Mouse (Mus musculus): Measurements from ENCODE around the gene Cebpg.

The Cebpg gene

DNA sequence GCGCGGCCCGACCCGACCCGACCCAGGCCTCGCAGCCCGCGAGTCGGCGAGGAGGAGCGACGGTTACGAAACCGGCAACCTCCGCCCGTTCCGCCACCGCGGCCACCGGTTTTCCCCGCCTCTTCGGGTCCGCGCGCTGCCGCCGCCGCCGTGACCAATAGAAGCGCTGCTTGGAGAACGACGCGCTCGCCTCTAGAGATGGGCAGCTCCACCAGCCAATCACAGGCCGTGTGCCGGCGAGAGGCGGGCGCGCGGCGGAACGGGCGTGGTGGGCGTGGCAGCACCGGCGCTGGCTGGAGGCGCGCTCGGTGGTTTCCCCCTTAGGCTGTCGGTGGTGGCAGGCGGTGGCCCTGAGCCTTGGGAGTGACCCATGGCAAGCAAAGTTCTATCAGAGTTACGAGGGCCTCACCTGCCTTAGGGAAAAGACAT, at the start of gene Cebpg:
Gene Cebpg (minus strand): TSS at position 138 of the 429 bp plus-strand sequence.
- peak; percentile 100 for DNase-seq

DNA sequence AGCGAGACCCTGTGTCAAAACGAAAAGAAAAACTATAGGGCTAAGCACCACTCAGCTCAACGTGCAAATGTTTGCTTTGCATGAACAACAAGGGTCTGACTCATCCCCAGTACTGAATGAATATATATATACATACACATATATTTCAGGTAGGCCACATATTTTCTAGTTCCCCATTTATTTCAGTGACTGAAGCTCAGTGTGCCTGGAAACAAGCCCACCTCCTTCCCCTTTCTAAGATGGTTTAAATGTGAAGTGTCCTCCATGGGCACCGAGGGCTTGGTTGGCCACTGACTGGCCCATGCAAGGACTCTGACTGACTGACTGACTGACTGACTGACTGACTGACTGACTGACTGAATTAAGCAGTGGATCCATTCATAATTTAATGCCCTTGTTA, 43.2 kb upstream of the Cebpg start:
- DNase-seq: no peak

DNA sequence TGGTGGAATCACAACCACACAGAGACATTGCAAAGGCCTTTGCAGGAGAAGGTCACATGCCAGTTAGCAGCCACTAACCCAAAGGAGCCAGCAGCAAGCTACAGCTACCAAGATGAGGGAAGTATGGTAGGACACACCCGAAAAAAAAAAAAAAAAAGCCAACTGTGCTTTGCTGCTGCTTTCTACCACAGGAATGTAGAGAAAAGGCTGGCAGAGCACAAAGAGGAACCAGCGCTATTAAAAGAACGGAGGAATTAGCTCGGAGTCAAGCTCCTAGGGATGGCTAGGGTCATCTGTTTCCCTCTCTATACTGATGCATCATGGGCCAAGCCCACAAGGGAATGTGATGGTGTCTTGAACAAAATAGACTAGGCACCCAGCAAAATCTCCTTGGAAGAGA, 42.4 kb upstream of the Cebpg start:
- peak; percentile 95 for DNase-seq

DNA sequence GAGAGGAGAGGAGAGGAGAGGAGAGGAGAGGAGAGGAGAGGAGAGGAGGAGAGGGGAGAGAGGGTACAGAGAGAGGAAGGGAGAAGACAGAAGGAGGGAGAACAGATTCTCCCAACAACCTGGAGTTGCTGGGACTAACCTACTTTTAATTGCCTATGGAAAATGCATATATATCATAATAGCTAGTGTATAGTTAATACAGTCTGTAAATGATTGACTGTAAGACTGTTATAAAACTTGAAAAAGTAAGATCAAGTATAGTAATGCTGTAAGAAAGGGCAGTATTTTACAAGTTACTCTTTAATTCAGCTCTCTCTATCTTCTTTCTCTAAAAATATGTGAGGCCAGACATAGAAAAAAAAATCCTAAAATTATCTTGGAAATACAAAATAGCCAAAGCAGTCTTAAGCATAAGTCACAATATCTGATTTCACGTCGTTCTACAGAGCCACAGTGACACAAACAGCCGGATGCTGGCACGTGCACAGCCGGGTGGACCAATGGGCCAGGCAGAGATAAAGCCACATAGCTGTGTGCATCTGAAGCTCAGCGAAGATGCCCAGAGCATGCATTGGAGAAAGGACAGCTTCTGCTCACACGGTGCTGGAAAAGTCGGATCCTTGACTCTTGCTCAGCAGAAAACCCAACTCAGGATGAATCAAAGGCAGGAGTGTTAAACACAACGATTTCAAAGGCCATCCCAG, 38.8 kb upstream of the Cebpg start:
- DNase-seq: peak; percentile 66

DNA sequence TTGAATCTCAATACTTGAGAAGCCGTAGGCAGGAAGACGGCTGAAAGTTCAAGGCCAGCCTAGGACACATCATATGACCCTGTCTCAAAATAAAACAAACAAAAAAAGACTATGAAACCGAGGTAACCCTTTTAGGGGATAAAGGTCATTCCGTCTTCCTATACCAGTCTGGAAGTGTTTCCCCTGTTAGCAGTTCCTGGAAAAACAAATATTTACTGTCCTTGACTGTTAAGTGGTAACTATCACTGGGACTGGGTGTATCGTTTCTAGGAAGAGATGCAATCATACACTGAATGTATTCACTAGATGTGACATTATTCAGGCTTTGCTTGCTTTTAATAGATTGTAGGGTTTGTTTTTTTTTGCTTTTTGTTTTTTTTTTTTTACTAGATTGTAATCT, 34.2 kb upstream of the Cebpg start:
- peak; percentile 48 for DNase-seq

DNA sequence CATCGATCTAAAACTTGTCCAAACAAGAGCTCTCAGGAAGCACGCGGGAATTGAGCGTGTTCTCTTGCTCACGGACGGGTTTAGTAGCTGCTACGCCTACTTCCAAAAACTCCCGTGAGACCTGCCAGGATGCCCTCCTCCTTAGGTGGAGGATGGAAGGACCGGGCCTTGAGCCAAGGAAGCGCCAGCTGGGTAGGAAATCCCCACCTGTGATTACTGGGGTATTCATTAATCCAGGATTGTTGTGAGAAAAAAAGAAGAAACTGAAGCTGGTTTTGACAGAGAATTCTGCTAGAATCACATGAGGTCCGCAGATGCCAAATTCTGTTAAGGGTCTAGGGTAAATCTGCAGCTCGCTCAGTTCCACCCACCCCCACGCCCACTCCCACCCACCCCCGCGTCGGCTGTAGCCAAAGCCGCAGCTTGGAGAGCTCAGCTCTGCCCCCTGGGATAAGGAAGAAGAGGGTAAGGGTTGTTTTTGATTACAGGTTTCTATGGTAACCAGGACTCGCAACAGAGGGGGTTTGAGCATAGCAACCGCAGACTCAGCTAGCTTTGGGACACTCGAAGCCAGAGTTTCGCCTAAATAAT, 30.0 kb upstream of the Cebpg start:
- DNase-seq: peak; percentile 95

DNA sequence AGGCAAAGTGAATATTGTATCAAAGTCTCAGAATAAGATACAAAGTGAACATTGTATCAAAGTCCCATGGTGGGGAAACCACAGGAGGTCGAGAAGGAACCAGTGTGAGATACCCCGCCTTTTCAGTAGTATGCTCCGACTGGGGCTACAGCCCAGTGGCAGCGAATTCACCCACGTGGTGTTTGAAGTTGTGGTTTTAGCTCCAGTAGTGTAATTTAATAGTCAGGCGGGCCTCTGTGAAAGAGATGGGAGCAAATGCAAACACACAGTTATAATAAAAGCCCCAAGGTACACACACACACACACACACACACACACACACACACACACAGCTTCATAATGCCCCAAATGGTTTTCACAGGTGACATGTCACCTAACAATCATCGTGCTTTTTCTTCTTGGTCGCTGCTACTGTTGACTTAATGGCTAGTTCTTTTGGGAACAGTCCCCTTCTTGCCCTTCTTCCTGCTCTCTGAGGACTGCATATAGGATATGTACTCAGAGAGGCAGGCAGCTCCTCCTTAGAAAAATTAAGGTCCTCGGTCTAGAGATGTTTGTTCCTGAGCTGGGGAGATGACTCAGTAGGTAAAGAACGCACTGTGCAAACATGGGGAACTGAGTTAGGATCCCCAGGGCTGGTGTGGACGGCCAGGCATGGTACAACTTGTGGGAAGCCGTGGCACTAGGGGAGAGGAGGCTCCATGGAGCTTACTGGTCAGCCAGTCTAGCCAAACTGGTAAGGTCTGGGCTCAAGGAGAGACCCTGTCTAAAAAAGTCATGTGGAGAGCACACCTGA, 28.4 kb upstream of the Cebpg start:
- DNase-seq: peak; percentile 61

DNA sequence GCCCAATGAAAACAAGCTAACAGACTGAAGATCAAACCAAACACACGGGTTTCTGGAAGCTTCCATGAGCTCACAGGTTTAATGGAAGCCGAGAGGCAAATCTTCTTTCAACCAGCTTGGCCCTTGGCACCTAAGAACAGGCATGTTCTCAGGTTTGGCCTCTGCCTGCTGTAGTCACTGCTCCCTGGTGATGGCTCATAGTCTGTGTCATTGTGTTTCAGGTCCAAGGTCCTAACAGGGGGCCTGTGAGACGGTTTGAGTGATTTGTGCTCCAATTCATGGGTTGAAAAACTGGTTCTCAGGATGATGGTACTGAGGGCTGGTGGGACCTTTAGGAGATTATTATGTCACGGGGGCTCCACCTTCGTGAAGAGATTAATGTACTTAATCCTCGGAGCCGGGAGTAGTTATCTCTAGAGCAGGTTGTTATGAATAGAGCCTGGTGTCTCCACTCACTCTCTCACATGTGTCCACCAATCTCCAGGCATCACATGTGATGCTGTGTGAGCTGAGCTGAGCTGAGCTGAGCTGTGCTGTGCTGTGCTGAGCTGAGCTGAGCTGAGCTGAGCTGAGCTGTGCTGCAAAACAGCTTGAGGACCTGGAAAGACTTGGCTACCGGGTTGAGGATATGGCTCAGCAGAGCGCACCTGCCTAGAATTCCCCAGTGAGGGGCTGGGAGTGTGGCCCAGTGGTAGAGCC, 25.2 kb upstream of the Cebpg start:
- no peak for DNase-seq

DNA sequence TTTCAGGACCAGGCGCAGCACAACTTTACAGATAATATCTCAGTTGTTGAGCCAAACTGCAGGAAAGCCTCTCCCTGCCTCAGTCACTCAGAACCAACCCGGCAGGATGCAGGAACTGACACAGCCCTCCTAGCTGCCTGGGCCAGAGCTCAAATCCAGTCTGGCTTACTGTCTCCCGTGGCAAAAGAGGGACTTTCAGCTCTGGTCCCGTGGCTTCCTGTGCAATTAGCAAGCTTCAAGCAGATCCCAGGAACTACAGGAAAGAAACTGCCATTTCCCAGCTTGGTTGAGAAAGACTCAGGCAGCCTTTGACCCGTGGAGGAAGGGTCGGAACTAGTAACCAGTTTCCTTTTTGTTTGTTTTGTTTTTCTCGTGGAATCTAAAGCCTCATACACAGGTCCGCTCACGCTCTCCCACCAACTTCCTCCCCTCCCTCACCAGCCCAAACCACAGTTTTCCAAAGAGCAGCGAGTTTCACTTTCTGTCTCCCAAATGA, 24.5 kb upstream of the Cebpg start:
- DNase-seq: peak; percentile 99

DNA sequence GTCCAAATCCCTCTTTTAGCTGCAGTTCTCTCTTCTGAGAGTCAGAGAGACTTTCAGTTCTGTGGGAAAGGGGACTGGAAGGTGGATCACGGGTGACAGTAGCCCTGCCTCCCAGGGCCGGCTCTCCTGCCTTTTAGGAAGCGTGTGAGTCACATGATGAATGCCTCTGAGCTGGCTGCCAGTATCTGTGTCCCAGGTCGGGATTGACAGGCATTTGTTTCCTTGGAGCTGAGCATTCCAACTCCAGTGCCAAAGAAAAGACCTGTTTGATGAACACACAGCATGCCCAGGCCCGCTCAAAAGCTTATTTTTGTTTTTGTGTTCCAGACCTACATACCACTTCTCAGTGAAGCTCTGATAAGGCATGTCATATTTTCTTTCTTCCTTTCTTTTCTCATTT, 20.3 kb upstream of the Cebpg start:
- peak; percentile 95 for DNase-seq

DNA sequence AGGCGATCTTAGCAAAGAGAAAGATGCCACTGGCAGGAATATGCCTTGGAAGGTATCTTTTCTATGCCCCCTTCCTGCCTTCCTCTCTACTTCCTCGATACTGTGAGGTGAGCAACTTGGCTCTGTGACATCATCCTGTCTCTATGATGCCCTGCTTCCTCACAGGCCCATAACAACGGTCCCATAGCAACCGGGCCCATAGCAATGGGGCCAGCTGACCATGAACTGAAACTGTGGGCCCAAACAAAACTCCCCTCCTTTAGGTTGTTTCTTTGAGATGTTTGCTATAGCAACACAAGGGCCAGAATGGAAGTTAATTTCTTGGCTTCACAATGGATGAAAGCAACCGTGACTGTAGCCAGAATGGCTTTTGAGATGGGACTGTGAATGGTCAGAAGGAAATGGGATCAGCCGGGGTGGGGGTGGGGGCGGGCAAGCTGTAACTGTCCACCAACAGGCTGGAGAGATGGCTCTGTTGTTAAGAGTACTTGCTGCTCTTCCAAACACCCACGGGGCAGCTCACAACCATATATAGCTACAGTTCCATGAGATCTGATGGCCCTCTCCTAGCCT, 10.4 kb upstream of the Cebpg start:
- no peak for DNase-seq

DNA sequence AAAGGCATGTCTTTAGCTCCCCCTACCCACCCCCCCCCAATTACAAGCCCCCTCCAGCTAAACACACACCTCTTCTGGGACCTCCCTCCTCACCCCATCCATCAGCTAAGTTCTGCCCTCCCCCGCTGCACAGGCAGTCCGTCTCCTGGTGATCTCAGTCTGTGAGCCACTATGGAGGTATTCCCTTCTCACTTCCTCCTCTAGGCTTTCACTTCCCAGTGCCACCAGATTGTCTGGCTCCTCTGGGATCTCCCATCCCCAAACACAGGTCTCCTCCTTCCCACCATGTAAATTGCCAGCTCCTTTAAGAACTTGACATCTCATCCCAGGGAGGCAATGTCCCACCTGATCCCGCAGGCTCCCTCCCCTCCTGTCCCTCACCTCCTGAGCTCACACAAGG, 9.6 kb upstream of the Cebpg start:
- peak; percentile 95 for DNase-seq

DNA sequence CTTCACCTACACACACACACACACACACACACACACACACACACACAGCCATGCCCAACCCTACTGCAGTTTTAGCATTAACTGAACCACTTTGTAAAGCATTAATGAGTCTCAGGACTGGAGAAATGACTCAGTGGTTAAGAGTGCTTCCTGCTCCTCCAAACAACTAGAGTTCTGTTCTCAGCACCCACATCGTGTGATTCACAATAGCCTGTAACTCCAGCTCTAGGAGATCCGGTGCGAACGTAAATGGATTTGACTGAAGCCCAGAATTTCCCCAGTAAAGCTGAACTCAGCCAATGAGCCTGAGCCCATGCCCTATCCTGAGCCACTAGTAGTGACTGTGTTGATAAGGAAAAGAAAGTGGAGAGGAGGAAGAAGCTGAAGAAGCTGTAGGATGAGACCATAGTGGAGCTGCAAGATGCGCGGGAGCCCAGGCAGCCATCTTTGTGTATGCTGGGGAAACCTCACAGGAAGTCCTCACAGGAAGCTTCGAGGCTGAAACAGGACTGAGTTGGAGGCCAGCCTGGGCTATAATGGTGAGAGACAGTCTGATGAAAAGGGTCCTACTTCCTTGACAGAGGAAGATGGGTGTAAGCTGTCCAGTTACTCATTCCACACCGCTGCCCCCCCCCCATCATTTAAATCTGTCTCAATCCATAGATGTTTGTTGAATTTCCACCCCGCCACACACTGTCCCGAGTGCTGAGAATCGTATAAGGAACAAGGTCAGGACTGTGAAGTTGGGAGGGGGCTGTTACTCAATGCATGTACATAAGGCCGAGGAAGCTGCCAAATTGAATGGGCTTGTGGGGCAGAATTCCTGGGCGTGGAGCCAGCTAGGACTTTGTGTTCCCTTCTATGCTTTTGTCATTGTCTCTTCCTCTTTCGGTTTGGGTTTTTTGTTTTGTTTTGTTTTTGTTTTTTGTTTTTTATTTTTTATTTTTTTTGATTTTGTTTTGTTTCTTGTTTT, 8.2 kb upstream of the Cebpg start:
- DNase-seq: peak; percentile 97

DNA sequence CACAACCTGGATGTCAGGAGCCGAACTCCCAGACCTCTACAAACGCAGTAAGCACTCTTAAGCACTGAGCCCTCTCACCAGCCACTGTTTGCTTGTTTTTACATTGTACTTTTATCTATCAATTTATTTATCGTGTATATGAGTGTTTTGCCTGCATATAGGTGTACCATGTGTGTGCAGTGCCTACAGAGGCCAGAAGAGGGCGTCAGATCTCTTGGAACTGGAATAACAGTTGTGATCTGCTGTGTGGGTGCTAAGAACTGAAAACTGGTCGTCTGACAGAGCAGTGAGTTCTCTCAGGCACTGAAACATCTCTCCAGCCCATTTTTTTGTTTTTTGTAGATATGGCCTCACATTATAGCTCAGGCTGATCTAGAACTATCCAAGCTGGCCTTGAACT, 3.1 kb upstream of the Cebpg start:
- DNase-seq: no peak

DNA sequence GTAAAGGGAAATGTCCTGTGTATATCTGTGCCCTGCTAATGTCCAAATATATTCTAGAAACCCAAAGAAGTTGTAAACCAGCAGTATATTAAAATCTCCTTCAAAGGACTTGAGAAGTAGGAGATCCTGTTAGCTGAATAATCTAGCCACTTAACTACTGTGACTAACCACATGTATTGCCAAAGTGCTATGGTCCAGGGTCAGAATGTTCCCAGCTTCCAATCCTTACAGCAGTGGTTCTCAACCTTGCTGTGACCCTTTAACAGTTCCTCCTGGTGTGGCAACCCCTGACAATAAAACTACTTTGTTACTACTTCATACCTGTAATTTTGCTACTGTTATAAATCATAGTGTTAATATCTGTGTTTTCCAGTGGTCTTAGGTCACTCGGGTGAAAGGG, 2.0 kb upstream of the Cebpg start:
- no peak for DNase-seq

DNA sequence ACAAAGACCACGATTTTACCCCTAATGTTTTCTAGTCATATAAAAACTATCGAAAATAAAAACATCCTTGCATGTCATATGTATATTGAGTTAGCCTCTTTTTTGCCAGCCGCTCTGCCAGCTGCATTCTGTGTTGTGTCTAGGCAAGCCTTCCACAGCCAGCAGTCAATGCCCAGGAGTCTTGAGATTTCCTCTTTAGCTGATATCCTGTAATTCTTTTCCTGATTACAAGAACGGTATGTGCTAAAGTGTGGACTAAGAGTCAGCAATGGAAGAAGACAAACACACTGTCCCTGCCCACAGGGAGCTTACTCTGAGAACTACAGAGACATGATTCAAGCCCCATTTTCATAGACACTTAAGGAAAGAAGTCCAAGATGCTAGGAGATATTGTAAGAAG, 1.2 kb upstream of the Cebpg start:
- DNase-seq: peak; percentile 91

DNA sequence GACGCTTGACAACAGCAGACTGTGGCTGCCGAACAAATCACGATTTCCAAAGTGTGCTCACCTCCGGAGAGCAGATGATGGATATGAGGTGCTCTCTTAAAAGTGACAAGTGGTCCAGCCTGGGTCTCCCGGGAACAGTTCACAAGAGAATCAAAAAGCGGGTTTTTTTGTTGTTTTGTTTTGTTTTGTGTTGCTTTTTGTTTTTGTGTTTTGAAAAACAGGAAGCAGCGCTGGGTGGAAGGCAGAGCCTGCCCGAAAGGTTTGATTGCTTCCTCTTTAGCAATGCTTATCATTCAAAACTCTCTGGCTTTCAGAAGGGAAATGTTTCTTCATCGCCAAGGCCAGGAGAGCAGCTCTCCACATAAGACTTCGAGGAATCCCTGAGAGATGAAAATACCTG, 626 bp upstream of the Cebpg start:
- peak; percentile 90 for DNase-seq

DNA sequence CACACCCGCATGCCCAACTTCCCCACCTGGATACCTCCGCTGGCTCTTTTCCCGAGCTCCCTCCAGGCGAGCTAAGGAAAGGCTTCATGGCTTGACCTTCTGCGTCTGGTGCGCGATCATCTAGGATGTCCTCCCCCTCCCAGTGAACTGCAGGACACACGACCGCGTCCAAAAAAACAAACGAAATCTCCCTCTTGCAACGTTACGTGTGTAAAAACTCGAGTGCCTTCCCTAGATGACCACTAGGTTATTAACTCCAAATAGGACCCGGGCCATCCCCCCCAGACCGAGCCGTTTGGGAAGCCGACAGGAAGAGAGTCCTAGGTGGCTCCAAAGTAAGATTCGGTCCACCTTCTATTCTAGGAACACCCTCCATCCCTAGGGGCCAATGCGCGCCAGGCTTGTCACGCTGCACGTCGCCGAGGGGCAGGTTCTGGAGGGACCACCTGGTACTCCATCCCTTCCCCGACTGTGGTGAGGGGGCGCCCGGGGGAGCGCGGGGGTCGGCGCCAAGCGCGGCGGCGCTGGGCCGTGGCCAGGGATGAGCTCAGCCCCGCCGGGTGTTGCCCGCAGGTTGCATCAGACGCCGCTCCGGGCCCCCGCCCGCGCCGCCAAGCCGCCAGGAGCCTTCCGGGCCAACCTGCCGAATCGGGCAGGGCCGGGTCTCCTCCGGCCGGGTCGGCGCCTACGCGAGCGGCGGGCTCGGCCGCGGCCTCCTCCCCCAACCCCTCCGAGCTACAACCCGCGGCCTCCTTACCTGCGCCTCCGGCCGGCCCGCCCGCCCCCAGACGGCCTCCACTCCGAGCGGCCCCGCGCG, 546 bp downstream of the Cebpg start:
- DNase-seq: peak; percentile 97

DNA sequence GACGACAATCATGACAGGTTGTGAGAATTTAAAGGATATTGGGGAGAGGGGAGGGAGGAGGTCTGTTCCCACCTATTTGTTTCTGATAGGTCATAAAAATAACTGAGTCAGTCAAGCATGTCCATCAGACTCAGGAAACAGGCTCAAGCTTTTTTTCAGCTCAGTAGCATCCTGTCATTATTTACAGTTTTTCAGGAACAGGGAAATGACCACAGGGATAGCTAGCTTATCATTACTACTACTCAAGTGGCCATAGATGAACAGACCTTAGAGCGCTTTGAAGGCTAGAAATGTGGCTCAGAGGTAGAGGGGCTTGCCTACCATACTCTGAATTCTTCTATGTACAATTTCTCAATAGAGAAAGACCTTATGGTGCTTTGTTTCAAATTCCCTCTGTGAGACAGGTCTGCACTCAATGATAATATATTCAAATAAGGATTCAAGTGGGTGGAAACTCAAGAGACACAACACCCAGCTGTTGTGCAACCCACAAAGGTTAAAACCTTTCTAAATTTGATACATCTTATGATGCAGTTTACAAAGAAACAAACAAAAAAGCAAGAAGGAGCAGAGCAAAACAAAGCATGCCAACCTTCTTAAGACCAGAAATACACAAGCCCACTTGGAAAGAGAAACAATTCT, 1.3 kb downstream of the Cebpg start:
- DNase-seq: no peak

DNA sequence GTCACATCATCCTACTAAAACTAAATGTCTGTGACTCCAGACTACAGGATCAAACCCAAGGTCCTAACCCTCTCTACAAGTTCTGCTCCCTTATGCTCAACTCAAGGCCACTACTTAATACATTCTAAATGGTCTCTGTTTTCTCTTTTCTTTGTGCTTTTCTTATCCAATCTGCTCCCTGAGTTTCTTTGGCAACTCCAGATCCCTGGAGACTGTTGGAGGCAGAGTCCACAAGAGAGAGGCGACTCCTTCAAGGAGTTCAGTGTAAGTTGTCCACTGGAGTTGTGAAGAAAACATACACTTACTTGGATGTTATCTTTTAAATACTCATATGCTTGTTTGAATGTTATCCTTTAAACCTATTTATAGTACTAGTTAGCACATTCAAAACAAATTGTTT, 2.1 kb downstream of the Cebpg start:
- peak; percentile 92 for DNase-seq
